Mouse (Mus musculus): ENCODE measurements around the gene Agap3.

Gene Agap3

DNA sequence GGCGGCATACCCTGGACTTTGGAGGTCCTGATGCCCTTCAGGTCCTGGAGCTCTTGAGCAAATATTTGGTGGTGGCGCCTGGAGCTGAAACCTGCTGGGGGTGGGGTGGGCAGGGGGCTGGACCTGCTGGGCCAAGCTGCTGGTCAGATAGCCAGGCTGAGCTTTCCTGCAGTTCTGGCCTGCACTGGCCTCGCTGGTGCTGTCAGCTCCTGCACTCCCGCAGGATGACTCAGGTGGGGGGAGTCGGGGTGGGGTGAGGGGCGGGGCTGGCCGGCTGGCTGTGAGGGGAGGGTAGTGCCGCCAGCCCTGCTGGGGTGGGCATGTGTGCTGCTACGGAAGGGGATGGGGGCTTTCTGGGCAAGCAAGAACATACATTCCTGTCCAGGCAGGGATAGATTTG lies 23.4 kb upstream of the Agap3 start:
- in situ Hi-C loops (cut with MboI) = no loop called here

DNA sequence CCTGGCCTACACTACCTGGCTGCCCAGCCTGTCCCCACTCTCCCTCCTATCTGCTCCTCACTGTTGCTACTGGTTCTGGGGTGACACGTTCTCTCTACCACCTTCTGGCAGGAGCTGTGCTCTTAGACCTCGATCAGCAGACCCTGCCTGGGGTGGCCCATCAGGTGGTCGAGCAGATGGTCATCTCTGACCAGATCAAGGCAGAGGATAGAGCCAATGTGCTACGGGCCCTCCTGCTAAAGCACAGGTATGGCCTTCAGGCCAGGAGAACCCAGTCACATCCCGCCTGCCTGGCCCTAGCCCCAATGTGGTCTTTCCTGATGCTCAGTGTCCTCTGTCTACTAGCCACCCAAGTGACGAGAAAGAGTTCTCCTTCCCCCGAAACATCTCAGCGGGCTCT lies 18.0 kb upstream of the Agap3 start:
- in situ Hi-C loops (cut with MboI) = no loop called here

DNA sequence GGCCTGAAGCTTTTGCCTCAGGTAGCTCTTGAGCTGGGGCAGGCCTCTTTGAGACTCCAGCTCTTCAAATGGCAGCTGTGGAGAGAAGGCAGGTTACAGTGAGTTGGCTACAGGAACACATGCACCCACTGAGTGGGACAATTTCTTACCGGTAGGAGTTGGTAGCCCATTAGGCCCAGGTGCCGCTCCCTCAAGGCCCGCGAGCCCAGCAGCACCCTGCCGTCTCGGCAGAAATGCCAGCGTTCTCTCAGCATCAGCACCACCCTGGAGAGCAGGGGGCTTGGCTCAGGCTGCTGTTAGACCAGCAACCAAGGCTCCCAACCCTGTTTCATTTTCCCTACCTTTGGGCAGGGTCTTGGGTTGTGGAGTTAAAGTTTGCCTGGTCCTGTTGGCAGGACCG lies 10.8 kb upstream of the Agap3 start:
- in situ Hi-C loops (cut with MboI) = no loop called here

DNA sequence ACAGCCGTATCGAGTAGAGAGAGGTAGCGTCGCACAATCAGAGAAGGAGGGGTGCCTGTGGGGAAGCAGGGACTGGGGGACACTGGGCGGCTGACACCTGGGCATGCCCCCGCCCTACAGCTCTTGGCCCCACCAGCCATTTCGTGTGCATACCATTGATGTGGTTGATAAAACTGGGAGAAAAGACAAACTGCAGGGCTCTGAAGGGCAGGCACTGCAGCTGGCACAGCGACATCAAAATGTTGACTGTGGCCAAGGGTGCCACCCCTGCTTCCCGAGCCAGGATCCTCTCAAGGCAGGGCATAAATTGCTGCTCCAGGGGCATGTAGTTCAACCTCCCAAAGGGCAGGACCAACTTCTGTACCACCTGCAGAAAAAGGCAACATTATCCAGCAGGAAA lies 9.9 kb upstream of the Agap3 start:
- in situ Hi-C loops (cut with MboI) = no loop called here

DNA sequence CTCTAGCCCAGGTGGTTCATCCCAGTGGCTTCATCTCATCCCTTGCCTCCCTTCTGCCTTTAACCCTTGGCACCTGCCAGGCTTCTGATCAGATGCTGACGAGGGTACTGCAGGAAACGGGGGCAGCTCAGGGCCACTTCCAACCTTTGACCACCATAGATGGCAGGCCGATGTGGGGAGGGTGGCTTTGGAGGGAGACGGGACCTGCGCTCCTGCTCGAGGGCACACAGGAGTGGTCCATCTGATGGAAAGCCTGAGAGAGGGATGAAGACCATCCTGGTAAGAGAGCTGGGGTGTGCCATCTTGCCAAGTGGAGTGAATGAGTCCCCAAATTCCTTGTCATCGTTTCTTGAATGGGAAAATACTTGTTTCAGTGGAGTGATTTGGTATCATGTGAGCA lies 8.8 kb upstream of the Agap3 start:
- in situ Hi-C loops (cut with MboI) = no loop called here

DNA sequence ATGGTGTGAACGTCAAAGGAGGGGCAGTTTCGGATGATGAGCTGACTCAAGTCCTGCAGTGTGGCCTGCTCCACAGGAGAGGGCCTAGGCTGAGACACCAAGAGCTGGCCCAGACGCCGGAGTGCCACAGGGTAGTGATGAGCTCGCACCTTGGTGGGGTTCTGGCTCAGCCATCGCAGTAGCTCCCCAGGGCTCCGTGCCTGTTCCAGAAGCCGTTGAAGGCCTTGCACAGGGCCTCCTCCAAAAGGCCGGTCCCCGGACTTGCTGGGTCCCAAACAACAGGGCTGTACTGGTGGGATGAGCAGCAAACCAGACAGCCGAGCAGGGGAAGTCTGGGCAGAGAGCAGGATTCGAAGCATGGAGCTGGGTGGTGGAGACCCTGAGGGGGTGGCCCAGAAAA lies 8.1 kb upstream of the Agap3 start:
- in situ Hi-C loops (cut with MboI) = no loop called here

DNA sequence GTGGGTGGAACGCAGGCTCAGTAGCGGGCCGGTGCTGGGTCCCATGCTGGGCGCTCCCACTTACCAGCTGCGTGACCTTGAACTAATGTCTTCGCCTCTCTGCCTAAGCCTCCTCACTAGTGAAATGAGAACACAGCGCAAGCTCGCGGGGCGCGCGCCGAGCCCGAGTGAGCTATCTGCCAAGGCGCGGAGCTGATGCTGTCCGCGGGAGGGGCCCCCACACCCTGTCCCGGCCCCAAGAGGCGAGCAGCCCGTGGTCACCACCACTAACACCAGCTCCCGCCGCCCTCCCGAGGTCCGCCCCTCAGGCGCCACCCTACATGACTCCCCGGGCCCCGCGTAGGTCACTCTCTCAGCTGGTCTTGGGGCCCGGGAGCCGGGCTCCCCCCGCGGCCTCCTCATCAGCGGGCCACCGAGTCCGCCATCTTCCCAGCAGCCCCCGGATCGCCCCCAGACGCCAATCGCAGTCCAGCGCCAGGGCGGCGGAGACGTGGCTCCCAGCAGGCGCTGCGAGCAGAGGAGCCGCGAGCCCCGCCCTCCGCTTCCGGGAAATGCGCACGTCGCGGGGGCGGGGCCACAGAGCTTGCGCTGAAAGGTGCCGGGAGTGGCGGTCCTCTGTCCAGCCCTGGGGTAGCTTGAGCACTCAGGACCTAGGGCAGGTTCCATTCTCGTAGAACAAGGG lies 7.1 kb upstream of the Agap3 start, which contains the start of gene Fastk:
Gene Fastk, minus strand, starts transcription at position 542 of the 682 bp plus-strand sequence.
- in situ Hi-C loops (cut with MboI) = no loop called here

DNA sequence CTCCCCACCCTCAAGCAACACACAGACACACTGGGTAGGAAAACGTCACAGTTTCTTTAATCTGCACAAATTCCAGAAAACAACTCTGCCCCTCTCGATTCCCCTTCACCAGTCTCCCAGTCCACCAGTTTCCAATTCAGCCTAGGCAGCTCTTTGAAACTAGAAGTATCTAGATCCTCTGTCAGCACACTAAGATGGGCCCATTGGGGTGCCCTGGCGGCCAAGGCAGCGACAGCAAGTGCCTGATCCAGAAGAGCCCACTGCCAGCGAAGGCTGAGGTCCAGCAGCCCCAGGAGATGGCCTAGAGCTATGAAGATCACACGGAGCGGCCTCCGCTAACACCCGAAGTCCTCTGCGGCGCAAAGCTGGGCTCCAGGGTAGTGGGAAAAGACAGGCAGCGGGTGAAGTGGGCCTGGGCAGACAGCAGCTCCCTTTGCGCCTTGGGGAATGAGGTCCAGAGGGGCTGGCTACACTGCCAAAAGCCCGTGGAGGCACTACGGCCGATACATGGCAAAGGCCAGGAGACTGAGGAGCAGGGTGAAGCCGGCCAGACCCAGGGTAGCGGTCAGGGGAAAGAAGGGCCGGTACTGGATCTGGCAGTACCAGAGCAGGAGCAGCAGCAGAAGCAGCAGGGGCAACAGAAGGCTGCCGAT lies 6.4 kb upstream of the Agap3 start:
- in situ Hi-C loops (cut with MboI) = no loop called here

DNA sequence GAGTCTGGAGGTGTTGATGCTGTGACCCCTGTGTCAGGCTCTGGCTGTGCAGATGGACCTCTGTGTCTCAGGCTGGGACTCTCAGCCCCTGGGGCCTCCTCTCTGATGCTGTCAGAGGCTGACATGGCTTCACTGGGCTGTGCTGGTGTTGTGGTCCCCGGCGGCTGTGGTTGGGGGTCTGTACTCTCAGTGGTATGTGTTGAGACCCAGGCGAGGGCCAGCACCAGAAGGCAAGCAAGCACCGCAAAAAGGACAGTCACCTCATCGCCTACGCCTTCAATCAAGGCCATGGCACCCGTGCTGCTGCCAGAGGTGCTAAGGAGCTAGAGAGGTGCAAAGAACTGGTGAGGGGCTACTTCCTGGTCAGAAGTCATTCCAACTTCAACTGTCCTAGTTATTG lies 5.3 kb upstream of the Agap3 start:
- in situ Hi-C loops (cut with MboI) = no loop called here

DNA sequence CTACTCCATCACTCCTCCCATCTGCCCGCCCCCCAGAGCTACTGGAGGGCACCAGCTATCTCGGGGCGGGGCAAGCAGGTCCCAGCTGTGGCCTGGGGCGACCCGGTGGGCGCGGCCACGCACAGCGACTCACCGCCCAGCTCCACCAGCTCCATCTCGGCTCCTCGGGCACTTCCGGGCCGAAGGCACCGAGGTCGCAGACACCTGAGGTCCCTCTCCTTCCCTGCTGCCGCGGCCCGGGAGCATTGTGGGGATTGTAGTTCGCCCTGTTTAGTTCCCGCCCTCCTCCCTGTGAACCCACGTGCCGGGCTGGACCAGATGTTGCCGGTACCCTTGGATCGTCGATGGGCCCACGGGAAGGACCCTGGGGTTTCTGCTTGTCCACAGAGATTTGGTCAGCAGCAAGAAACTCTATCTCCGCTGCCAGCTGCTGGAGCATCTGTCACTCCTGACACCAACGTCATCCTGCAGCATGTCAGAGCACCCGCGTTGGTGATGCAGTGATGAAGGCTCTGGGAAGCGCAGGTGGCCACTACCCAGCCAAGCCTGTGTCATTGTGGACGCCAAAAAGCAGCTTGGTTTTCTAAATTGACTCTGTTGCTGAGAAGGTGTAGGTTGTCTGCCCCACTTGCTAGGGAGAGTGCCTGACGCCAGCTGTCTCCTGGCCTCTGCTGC lies 4.2 kb upstream of the Agap3 start, which contains the start of gene Tmub1:
Gene Tmub1, minus strand, starts transcription at position 231 of the 675 bp plus-strand sequence.
- in situ Hi-C loops (cut with MboI) = no loop called here

DNA sequence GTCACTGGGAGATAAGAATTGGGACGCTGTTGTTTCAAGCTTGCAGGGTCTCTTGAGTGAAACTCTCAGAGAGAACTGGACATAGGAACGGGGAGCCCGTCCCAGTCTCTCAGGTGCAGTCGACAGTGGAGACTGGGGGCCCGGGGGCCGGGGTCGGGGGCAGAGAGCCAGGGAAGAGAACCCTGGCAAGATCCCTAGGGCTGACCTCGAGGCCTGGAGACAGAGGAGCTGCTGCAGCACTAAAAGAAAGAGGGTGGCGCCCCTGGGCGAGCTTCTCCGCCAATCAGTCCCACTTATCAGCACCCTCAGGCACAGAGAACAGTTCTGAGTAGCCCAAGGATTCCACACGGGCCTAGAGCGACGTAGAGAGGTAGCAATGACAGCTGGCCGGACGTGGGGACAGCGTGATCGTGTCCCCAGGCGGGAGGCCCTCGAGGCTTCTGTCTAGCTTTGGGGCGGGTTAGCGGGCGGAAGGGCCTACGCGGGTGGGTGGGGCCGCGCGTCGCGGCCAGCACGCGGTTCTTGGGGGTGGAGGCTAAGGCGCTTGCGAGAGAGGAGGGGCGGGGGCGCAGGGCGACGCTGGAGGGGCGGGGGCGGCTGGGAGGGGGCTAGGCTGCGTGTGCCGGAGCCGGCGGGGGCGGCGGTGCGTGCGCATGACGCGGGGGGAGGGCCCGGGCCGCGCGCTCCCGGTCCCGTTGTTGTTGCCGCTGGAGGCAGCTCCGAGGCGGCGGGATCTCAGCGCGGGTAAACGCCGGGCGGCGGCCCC lies 530 bp upstream of the Agap3 start:
- in situ Hi-C loops (cut with MboI) = no loop called here

DNA sequence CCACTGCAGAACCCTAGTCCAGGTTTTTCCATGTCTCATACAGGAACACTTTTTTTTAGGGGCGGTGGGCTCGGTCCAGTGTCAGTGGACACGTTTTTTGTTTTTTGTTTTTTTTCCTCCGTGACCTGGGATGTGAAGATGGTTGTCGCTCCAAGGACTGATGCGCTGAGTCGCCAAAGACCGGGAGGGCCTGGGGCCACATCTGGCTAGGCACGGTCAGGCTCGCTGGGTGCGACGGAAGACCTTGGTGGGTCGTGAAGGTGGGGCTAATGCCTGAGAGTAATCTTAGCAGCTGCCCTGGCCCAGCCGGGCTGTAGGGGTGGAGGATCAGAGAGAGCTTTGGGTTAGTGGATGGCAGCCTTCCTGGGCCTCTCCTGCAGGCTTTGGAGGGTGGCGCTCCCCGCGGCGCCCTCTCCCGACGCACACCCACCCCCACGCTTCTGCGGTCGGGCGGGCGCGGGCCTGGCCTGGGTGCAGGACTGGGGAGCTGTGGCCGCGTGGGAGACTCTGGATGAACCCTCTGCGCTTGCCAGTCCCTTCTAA lies 785 bp downstream of the Agap3 start:
- in situ Hi-C loops (cut with MboI) = no loop called here

DNA sequence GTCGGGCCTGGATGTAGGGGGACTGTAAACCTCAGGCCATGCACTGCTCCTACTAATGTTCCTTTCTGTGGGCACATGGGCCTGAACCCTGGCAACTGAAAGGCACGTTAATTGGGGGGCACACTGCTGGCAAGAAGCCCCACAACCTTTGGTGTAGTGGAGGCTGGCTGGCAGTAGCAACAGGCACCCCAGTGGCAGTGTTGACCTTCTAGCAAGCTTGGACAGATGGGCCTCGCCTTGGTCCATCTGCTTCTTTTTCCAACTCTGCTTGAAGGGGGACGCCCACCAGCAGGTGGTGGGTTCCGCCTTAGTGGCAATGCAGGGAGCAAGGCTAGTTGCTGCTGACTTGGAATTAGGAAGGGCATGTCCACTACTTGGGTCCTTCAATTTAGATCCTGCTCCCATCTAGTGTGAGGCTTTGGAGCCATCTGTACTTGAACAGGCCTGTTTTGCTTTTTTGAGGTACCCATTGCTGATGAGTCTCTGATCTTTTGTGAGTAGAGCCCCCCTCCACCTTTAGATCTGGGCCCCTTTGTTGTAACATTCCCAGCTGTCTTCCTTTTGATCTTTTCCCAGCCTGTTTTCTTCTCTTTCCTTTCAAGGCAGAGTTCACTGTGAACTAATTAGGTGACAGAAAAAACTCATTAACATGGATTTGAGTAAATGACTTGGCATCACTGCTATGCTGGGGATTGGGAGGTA lies 1.5 kb downstream of the Agap3 start:
- in situ Hi-C loops (cut with MboI) = no loop called here

DNA sequence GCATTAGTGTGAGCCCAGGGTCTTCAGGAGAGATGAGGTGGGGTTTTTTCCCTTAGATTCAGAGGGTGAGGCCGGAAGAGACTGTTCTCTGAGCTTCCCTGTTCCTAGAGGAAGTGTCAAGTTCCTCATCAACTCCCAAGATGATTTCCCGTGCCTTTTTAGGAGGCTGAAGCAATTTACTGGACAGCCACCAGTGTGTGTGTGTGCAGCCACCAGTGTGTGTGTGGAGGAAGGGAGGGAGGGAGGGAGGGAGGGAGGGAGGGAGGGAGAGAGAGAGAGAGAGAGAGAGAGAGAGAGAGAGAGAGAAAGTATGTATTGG lies 2.0 kb downstream of the Agap3 start:
- in situ Hi-C loops (cut with MboI) = no loop called here

DNA sequence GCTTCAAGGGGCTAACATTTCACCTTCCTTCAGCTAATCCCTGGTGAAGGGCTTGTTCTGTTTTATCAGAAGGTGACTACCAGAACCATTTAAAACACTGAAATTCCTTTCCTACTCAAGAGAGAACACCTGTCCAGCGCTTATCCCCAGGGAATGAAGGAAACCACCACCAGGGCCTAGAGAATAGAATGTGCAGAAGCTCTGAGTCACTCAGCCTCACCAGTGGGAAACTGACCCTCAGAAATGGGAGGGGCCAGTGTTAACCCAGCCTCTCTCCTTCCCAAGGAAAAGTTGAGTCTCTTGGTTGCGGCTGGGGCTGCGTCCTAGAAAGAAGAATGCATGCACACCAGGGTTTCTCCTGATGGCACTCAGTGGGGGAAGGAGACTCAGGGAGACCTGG lies 3.1 kb downstream of the Agap3 start:
- in situ Hi-C loops (cut with MboI) = no loop called here

DNA sequence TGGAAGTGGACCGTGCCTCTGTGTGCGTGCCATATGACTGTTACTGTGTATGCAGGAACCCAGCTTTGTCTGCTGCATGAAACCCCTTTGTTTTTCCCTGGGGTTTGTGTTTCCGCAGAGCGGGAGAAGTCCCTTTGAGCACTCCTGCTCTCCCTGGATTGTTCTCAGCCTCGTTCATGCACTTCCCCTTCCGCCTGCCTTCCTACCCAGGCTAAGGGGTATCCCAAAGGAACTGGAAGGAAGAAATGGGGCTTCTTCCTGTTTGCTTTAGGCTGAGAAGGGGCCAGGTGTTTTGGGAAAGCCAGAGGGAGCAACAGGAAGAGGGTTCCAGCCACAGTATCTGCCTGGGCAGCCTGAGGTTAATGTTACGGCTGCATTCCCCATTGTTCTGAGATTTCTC lies 3.6 kb downstream of the Agap3 start:
- in situ Hi-C loops (cut with MboI) = no loop called here

DNA sequence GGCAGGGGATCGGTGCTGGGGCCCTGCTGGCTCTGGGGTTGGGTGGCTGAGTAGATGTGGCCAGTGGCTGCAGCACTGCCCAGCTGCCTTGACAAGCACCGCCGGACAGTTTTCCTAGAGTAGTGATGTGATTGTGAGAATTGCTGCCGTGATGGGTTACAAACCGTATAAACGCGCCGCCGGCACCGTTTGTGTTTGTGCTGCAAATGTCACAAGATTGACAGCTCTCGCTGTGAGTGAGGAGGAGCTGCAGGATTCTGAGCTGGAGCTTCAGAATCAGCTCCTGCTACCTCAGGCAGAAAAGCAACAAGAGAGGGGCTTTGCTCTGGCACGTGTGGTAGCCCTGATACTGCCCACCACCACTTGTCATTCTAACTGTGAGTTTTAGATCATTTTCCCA lies 14.8 kb downstream of the Agap3 start:
- in situ Hi-C loops (cut with MboI) = no loop called here

DNA sequence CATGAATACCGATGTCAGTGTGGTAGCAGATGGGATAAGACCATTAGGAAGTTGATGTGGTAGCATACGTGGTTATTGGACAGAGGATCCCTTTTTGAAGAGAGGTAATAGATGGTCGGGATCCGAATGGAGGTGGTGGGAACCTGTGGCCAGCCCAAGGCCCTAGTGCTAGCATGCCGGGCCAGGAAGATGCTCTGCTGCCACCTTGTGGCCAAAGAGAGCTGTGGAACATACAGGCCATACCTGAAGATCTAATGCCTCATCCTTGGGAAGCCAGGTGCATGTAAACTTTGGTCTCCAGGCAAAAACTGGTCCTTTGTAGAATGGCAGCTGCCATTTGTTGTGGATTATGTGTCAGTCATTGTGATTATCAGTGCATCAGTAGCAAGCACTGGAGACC lies 18.6 kb downstream of the Agap3 start:
- in situ Hi-C loops (cut with MboI) = no loop called here

DNA sequence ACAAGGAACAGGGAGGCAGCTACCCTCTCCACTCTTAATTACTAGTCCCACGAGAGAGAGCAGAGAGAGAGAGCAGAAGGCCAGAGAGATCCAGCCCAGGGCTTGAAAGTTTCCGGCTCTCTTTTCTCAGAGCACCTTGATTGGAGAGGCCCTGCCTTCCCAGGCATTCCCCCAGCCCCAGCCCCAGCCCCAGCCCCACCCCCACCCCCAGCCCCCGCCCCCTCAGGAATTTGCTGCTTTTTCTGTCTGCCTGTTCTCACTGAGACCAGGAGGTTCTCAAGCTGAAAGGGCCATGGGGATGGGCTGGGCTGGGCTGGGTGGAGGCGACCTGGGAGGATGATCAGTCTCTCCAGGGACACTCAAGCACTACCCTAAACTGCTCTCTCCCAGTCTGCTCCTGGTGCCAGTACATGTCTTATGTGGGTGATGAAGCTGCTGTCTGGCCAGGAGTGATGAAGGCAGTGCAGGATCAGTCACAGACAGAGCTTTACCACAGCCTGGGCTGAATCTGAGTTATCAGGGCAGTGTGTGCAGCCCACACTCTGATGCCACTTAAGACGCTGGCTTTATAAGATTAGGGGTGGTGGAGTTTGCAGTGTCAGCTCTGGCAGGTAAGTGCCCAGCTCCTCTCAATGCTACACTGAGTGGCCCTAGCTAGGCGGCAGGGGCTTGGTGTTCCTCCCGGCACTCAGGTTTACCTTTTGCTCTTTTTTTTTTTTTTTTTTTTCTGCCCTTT lies 21.1 kb downstream of the Agap3 start:
- in situ Hi-C loops (cut with MboI) = no loop called here

DNA sequence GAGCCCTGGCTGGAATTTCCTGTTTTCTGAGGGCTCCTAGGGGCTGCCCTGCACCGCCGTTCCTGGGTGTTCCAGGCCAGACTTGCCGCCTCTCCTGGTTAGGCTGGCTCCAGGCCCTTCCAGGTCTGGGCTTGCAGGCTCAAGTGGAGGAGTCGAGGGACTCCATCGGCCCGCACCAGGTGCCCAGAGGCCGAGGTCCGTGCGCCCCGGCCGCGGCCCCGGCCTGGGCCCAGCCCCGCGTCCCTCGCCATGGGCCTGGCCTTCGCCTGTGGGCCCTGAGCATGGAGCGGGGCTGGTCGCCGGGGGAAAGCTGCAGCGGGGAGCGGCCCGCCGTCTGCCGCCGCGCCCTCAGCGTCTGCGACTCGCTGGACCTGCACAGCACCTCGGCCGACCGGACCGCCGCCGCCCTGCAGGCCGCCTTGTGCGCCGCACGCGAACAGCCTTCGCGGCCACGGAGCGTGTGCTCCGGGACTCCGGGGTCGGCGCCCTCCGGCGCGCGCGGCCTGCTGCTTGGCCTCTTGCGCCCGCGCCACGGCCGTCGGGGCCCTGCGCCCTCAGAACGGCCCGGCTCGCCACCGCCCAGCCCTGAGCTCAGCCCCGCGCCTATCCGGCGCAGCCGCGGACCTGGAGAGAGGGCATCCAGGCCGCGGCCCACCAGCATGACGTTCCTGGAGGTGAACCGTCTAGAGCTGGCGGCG lies 22.2 kb downstream of the Agap3 start:
- in situ Hi-C loops (cut with MboI) = no loop called here

Measured in mature B cell (primary cell).